Mouse (Mus musculus) kidney, postnatal 25 days (tissue): Measurements from ENCODE around the gene Iqschfp.

Experiments used
- DNase-seq, 2 experiments: peaks; one replicate each; pipeline ENCODE4 v3.0.0; 2021; ENCODE audit warnings: mixed read lengths in 2 of 2

The Iqschfp gene

GRCm38 (mm10) chr3:68660538-68660937 lies 768.5 kb downstream of the Iqschfp start:
- DNase-seq, result no peak

DNA sequence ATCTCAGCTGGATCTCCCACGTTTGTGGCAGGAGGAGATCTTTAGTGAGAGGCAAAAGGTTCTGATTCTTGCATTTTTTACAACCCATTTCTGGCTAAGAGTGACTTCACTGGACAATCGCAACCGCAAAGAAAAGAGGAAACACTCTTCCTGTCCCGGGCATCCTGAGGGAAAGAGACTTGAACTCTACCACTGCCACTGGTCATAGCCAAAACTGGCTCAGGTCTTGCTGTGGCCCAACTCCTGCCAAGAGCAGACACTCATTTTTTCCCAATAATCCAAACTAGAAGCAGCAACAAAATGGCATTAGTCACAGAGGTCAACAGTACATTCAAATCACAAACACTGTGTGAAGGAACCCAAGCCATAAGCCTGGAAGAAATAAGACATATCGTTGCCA lies 770.4 kb downstream of the Iqschfp start:
- DNase-seq, result no peak

- no peak for DNase-seq
Measured at GRCm38 (mm10) chr3:68664337-68664736, 772.3 kb downstream of the Iqschfp start.

DNA sequence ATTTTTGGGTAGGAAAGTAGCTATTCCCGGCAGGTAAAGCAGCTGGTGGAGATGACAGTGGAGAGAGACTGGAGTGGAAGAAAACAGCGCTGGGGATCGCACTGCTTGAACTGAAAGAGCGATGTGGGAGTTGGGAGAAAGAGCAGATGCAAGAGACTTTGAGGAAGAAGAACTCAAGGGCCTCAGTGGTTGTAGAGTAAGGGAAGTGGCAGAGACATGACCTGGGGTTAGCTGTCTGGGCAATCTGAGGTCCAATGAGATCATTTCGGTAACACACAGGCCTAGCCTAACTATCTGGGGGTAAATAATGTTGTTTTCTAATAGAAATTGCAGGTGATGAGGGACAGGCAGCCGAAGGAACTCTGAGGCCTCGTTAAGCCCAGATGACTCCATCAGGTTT lies 774.3 kb downstream of the Iqschfp start:
- no peak for DNase-seq

DNA sequence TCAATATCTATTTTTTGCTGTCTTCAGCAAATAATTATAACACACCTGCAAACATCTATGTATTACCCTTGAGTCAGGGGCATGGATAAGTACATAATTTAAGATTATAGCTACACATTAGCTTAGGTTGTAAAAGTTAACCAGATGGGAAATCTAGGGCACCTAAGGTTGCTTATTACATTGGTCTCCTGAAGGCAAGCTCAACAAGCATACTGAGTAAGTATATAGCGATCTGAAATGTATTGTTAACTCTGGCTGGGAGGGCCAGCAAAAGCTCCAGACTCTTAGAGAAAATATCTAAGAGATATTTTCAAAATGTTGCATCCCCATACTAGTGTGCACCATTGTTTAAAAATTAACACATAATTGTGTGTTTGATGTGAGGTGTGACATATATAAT lies 775.8 kb downstream of the Iqschfp start:
- DNase-seq, result no peak

DNA sequence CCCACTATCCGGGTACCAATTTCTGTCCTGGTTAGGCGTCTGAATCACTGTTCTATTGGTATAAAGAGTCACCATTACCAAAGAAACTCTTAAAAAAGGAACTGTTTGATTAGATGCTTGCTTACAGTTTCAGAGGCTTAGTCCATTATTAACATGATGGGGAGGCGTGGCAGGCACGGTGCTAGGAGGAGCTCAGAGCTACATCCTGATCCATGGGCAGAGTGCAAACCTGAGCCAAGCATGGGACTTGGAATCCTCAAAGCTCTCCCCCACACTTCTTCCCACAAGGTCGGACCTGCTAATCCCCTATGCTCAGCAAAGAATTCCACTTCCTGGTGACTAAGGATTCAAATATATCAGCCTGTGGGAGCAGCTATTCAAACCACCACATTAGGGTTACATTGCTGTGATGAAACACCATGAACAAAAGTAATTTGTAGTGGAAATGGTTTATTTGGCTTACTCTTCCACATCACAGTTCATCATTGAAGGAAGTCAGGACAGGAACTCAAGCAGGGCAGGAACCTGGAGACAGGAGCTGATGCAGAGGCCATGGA lies 777.5 kb downstream of the Iqschfp start:
- DNase-seq, result peak in 1 of 2 experiments; percentile 26

DNA sequence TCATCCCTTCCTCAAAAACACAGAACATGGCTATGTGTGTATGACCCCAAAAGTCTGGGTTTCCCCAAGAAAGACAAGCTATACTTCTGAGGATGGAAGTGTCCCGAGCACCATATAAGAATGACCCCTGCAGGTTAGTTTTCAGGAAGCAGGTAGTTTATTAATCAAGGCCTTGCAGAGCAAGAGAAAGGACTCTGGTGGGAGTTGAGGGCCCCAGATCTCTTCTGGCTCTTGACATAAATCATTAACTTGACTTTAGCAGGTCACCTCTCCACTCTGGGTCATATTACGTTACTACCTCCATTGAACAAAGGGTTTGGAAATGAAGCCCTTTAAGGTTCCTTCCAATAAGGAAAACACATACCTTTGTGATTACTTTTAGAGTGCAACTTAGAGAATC lies 782.7 kb downstream of the Iqschfp start:
- DNase-seq, result no peak

DNA sequence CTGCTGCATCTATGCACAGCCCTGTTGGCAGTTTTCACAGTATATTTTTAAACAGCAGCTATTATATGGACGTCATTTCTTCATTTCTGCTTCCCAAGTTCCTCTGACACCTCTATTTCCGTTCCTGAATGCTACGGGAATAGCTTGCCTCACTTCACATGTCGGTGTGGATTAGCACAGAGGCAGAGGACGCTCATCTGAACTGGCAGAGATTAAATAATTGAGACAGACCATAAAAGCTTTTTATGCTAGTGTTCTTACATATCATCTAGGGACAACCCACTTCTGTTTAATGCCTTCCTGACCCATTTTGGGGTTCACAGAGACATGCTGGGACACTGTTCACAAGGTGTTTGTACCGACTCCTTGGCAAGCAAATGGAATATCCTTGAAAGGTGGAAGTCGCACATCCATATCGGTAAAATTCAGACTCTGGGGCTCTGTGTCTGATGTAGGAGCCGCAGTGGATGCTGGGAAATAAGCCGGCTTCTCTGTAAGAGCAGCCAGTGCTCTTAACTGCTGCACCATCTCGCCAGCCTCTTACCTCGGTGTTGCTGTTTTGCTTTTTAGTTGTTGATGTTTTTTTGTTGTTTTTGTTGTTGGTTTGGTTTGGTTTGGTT lies 783.3 kb downstream of the Iqschfp start:
- DNase-seq, result no peak
